Mouse (Mus musculus): ENCODE measurements around the gene Polrmt. TPM values are rescaled to one million over a fixed set of nuclear protein-coding genes. Genes with fewer than 3 reads are reported as not detected.

Polrmt gene
- polyA plus RNA-seq, 2 experiments = 10.1 to 17.4 TPM

DNA sequence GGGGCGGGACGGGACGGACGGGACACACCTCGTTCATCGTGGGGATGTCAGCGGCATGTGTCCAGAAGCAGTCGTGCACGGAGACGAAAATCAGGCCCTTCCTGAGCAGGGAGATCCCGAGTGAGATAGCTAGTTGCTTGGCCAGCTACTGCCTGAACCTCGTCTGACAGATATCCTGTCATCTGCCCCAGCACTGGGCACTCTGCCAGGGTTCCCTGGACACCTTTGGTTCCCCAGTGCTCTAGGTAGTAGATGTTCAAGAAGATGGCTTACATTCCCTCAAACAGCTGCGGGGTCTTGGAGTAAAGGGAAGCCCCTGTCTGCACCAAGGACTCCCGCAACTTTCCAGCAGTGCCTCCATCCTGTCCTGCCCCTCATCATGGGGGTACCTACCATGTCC lies 9.7 kb downstream of the Polrmt start:
- H3K4me2 ChIP-seq (ENCODE audit: low read depth) = no peak overlapping the region
- H3K36me3 ChIP-seq (replicated peaks; ENCODE audit: control insufficient read depth, insufficient read depth, low read depth) = peaks cover 14% of the 10 kb centered on the region
- no peak for ATAC-seq (ENCODE audit: insufficient read depth)
- 82% methylated on average over 14 of the region's 14 CpGs for WGBS (ENCODE audit: insufficient replicate concordance)
- no peaks in the 10 kb centered on the region for H3K9me3 ChIP-seq (ENCODE audit: control insufficient read depth, low read length)
- H3K4me1 ChIP-seq (replicated peaks; ENCODE audit: control insufficient read depth in 2 of 2, insufficient read depth in 2 of 2, low read length in 1 of 2) = no peaks in the 10 kb centered on the region
- H3K4me3 ChIP-seq (ENCODE audit: insufficient read depth in 1 of 2, low read depth in 2 of 2, low read length in 2 of 2) = no peak overlapping the region
- no peaks in the 10 kb centered on the region for H3K27me3 ChIP-seq (ENCODE audit: control insufficient read depth, insufficient read depth, low read length)
- no peak overlapping the region for H3K27ac ChIP-seq
- DNase-seq (ENCODE audit: low read depth in 3 of 3, low spot score in 3 of 3) = no peak
- no peak for TF ChIP-seq EP300 (IDR thresholded peaks at IDR 0.05; ENCODE audit: low read depth)
- H3K9ac ChIP-seq (replicated peaks) = no peak overlapping the region

- H3K4me1 ChIP-seq (replicated peaks; ENCODE audit: control insufficient read depth in 2 of 2, insufficient read depth in 2 of 2, low read length in 1 of 2) = no peaks in the 10 kb centered on the region
- no peak overlapping the region for H3K4me3 ChIP-seq (ENCODE audit: insufficient read depth in 1 of 2, low read depth in 2 of 2, low read length in 2 of 2)
- TF ChIP-seq EP300 (IDR thresholded peaks at IDR 0.05; ENCODE audit: low read depth) (no peak), CTCF (IDR thresholded peaks at IDR 0.05; ENCODE audit: low read depth) (no peak)
- no peaks in the 10 kb centered on the region for H3K9me3 ChIP-seq (ENCODE audit: control insufficient read depth, low read length)
- H3K4me2 ChIP-seq (ENCODE audit: low read depth) = no peak overlapping the region
- DNase-seq (ENCODE audit: low read depth in 3 of 3, low spot score in 3 of 3) (no peak), ATAC-seq (ENCODE audit: insufficient read depth) (no peak)
- peaks cover 11% of the 10 kb centered on the region for H3K36me3 ChIP-seq (replicated peaks; ENCODE audit: control insufficient read depth, insufficient read depth, low read depth)
- WGBS (ENCODE audit: insufficient replicate concordance) = 62% methylated on average over 51 of the region's 52 CpGs
- H3K27me3 ChIP-seq (ENCODE audit: control insufficient read depth, insufficient read depth, low read length) = no peaks in the 10 kb centered on the region
- no peak overlapping the region for H3K27ac ChIP-seq
- H3K9ac ChIP-seq (replicated peaks) = no peak overlapping the region
Measured at GRCm38 (mm10) chr10:79735361-79735760, 11.0 kb downstream of the Polrmt start.

DNA sequence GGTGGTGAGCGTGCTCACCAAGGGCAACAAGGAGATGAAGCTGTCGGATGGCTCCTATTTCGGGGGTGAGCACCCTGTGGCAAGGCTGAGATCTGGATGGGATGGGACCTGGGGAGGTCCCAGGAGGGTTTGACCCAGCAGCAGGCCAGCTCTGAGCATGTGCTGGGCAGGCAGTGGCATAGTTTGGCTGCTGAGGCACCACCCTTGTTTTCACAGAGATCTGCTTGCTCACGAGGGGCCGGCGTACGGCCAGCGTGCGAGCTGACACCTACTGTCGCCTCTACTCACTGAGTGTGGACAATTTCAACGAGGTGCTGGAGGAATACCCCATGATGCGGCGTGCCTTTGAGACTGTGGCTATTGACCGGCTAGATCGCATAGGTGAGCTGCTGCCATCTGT lies 12.5 kb downstream of the Polrmt start:
- ATAC-seq (ENCODE audit: insufficient read depth) = no peak
- DNase-seq (ENCODE audit: low read depth in 3 of 3, low spot score in 3 of 3) = no peak
- WGBS (ENCODE audit: insufficient replicate concordance) = 90% methylated on average over 15 of the region's 15 CpGs
- no peaks in the 10 kb centered on the region; the same call in 1 of the 2 replicates for H3K36me3 ChIP-seq (replicated peaks; ENCODE audit: control insufficient read depth, insufficient read depth, low read depth)
- no peaks in the 10 kb centered on the region for H3K4me1 ChIP-seq (replicated peaks; ENCODE audit: control insufficient read depth in 2 of 2, insufficient read depth in 2 of 2, low read length in 1 of 2)
- no peak overlapping the region for H3K4me2 ChIP-seq (ENCODE audit: low read depth)
- TF ChIP-seq CTCF (IDR thresholded peaks at IDR 0.05; ENCODE audit: low read depth) = no peak
- no peak for TF ChIP-seq EP300 (IDR thresholded peaks at IDR 0.05; ENCODE audit: low read depth)
- no peaks in the 10 kb centered on the region for H3K27me3 ChIP-seq (ENCODE audit: control insufficient read depth, insufficient read depth, low read length)
- H3K4me3 ChIP-seq (ENCODE audit: insufficient read depth in 1 of 2, low read depth in 2 of 2, low read length in 2 of 2) = no peak overlapping the region
- H3K9me3 ChIP-seq (ENCODE audit: control insufficient read depth, low read length) = no peaks in the 10 kb centered on the region
- no peak overlapping the region for H3K9ac ChIP-seq (replicated peaks)
- no peak overlapping the region for H3K27ac ChIP-seq

GRCm38 (mm10) chr10:79732500-79732899 lies 13.9 kb downstream of the Polrmt start:
- Histone ChIP-seq H3K27ac (no peak overlapping the region), H3K4me2 (ENCODE audit: low read depth) (no peak overlapping the region), H3K9ac (replicated peaks) (no peak overlapping the region), H3K27me3 (ENCODE audit: control insufficient read depth, insufficient read depth, low read length) (no peaks in the 10 kb centered on the region), H3K4me3 (ENCODE audit: insufficient read depth in 1 of 2, low read depth in 2 of 2, low read length in 2 of 2) (no peak overlapping the region), H3K9me3 (ENCODE audit: control insufficient read depth, low read length) (no peaks in the 10 kb centered on the region), H3K36me3 (replicated peaks; ENCODE audit: control insufficient read depth, insufficient read depth, low read depth) (no peaks in the 10 kb centered on the region; the same call in 1 of the 2 replicates), H3K4me1 (replicated peaks; ENCODE audit: control insufficient read depth in 2 of 2, insufficient read depth in 2 of 2, low read length in 1 of 2) (no peaks in the 10 kb centered on the region)
- DNase-seq (ENCODE audit: low read depth in 3 of 3, low spot score in 3 of 3) (no peak), ATAC-seq (ENCODE audit: insufficient read depth) (no peak)
- WGBS (ENCODE audit: insufficient replicate concordance) = 79% methylated on average over 1 of the region's 1 CpGs
- TF ChIP-seq CTCF (IDR thresholded peaks at IDR 0.05; ENCODE audit: low read depth) (peak; percentile 79), EP300 (IDR thresholded peaks at IDR 0.05; ENCODE audit: low read depth) (no peak)

DNA sequence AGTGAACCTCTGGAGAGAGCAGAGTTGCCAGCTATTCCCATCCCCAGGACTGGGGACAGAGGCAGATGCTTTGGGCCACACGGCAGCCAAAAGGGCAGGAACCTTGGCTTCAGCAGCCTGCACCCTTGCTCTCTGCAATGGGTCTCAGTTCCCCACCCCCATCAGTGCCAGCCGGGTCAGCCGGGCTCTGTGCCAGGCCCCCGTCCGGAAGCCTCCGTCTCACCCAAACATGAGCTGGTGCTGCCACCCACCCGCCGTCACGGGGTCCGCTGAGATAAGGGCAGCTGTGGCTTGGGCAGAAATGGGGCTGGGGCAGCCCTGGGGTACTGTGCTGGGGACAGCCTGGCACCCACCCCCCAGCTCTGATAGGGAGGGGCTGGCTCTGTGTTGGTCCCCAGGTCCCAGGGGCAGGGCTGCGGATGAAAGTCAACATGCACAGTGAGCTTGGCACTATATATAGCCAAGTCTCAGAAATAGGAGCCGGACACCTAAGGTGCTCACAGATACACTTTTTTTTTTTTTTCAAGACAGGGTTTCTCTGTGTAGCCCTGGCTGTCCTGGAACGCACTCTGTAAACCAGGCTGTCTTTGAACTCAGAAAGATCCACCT lies 16.9 kb downstream of the Polrmt start:
- no peak overlapping the region for H3K9ac ChIP-seq (replicated peaks)
- H3K9me3 ChIP-seq (ENCODE audit: control insufficient read depth, low read length) = no peaks in the 10 kb centered on the region
- H3K4me1 ChIP-seq (replicated peaks; ENCODE audit: control insufficient read depth in 2 of 2, insufficient read depth in 2 of 2, low read length in 1 of 2) = no peaks in the 10 kb centered on the region
- no peak overlapping the region for H3K4me3 ChIP-seq (ENCODE audit: insufficient read depth in 1 of 2, low read depth in 2 of 2, low read length in 2 of 2)
- DNase-seq (ENCODE audit: low read depth in 3 of 3, low spot score in 3 of 3) (no peak), ATAC-seq (ENCODE audit: insufficient read depth) (no peak)
- H3K27me3 ChIP-seq (ENCODE audit: control insufficient read depth, insufficient read depth, low read length) = no peaks in the 10 kb centered on the region
- 72% methylated on average over 13 of the region's 13 CpGs for WGBS (ENCODE audit: insufficient replicate concordance)
- H3K36me3 ChIP-seq (replicated peaks; ENCODE audit: control insufficient read depth, insufficient read depth, low read depth) = no peaks in the 10 kb centered on the region
- TF ChIP-seq CTCF (IDR thresholded peaks at IDR 0.05; ENCODE audit: low read depth) (no peak), EP300 (IDR thresholded peaks at IDR 0.05; ENCODE audit: low read depth) (no peak)
- no peak overlapping the region for H3K4me2 ChIP-seq (ENCODE audit: low read depth)
- no peak overlapping the region for H3K27ac ChIP-seq
